Mouse (Mus musculus) erythroblast, adult 5-6 weeks (primary cell): Measurements from ENCODE around the gene Icmt. TPM values are rescaled to one million over a fixed set of nuclear protein-coding genes. Genes with fewer than 3 reads are reported as not detected.

Experiments used
- ATAC-seq: replicated peaks from 2 replicates; pipeline ENCODE4 v1.8.0; 2016; ENCODE audit warnings: moderate number of reproducible peaks, mild to moderate bottlenecking, moderate TSS enrichment, inconsistent platforms; ENCODE audit not compliant: poor library complexity, low FRiP score, severe bottlenecking
- total RNA-seq, 2 experiments: library from RNA; stranded (forward) in 1 of 2; stranded (reverse) in 1 of 2; fragments of 150-400 nt in 1 of 2; fragments of 200-764, 138-1000 nt in 1 of 2; gene quantifications; 2 replicates each; pipeline versions ENCODE4 v1.2.3 to v1.2.4; 2015 to 2017; ENCODE audit warnings: low replicate concordance in 2 of 2

The Icmt gene
- total RNA-seq, 2 experiments from 2014 or later = 3.7 to 5.8 TPM

- no peak for ATAC-seq
These were observed 29.5 kb downstream of the Icmt start for GRCm38 (mm10) chr4:152326543-152326942.

DNA sequence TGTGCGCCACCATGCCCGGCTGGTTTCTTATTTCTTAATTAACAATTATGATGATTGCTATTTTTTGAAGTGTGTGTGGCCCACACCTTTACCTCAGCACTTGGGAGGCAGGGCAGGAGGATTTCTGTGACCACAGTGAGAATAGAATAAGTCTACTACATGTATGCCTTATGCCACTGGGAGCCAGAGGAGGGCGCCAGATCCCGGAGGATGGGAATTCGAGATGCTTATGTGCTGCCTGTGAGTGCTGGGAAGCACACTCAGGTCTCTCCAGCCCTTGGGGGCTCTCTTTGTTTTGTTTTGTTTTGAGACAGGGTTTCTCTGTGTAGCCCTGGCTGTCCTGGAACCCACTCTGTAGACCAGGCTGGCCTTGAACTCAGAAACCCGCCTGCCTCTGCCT, 31.7 kb downstream of the Icmt start:
- ATAC-seq = no peak

DNA sequence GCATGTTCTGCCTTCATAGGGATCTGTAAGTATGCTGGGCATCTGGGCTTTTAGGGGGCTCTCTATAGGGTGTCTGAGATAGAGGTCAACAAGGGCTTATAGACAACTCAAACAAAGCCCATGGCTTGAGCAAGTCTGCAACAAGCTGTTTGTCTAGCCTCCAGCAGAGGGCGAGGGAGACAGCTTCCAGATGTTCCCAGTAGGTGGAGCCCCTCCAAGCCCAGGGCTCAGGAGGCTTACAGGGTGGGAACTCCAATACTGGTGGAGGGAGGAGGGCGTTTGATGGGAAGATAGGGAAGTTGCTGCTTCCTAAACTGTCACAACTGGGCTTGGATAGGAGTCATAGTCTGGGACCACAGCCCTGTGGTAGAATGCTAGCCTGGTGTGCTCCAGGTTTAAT, 35.9 kb downstream of the Icmt start:
- ATAC-seq = peak; percentile 75

- ATAC-seq = no peak
These were observed 36.6 kb downstream of the Icmt start for GRCm38 (mm10) chr4:152333587-152333986.

GRCm38 (mm10) chr4:152337772-152338171, 40.7 kb downstream of the Icmt start:
- no peak for ATAC-seq

GRCm38 (mm10) chr4:152338419-152339292, 41.6 kb downstream of the Icmt start, which contains the start of gene Chd5:
Gene Chd5, plus strand, starts transcription at chr4:152338651.
- no peak for ATAC-seq

DNA sequence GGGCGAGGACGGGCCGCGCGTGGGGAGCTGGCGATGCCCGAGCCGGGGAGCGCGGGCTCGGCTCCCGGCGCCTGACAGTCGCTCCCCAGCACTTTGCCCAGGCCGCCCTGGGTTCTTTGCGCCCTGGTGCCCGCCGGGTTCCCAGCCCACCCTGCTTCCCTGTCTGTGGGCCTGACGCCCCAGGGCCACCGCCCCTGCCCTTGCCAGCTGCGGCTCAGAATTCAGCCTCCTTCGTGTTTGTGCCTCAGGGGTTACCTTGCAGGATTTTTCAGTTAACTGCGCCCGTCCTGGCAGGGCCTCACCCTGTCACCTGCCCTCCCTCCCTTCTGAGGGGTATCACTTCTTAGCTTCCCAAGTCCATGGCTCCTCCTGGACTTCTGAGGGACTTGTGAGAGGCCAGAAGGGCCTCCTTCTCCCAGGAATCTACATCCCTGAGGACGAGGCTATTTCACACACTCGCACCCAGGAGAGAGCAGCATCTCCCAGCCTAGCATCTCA, 42.3 kb downstream of the Icmt start:
- ATAC-seq = no peak

- ATAC-seq = peak; percentile 59; the same call in 1 of the 2 replicates
These were observed 43.7 kb downstream of the Icmt start for GRCm38 (mm10) chr4:152340584-152341284.

DNA sequence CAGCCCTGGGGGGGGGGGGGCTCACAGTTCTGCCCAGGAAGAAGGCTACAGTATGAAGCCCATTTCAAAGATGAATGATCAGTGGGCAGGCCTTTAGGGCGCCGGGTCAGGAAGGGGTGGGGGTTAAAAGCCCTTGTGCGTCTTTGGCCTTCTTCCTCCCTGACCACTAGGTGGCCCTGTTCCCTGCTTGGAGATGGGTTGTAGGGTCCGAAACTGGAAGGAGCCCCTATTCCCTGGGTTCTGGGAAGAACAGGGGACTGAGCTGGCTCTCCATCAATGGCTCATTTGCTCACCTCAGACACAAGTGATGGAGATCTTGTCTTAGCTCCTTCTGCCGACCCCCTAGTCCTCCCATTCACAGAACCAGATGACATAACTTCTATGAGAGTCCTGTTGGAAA, 46.3 kb downstream of the Icmt start:
- no peak for ATAC-seq

DNA sequence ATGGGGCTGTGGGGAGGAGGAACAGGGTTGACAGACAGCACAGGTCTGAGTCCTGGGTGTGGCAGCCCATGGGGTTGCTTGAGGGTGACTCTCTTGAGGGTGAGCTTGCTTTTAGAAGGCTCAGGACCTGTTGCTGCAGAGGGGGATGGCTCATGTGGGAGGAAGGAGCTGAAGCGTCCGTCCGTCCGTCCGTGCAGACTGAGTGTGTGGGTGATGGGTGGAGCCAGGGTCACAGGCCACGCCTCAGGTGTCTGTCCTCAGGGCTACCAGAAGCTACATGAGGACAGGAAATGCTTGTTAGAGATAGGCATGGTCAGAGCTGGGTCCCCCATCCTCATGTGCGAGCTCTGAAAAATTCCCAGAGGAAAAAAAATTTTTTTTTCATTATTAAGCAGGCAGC, 47.6 kb downstream of the Icmt start:
- no peak for ATAC-seq

DNA sequence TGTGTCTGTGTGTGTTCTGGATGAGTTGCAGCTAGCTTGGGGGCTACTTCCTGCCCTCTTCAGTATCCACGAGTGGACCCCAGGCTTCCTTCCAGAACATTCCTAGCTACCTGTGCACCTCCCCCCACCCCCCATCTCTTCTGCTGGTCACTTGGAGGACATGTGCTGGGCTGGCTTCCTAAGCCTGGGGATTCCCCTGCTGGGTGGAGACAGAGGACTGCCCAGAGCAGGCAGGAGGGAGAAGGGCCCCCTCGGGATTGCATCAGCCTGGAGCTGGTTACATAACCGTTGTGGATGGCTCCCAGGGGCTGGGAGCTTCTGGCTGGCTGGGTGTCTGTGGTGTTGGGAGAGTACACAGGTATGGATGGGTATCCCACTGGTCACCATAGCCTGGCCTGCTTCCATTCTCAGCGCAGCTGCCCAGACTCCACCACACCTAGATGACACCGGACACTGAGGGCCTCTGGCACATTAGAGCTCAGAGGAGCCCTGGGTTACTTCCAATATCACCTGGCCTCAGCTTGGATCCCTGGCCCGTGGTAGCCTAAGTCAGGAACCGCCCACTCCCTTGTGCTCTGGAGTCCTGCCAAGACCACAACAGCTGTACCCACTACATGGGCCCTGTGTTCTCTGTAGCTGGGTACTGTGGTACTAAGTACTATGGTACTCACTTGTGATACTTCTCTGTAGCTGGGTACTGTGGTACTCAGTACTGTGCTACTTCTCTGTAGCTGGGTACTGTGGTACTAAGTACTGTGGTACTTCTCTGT, 48.3 kb downstream of the Icmt start:
- no peak for ATAC-seq

- ATAC-seq = no peak
These were observed 52.9 kb downstream of the Icmt start for GRCm38 (mm10) chr4:152349837-152350381.

- ATAC-seq = no peak
These were observed 53.8 kb downstream of the Icmt start for GRCm38 (mm10) chr4:152350722-152351421.

- ATAC-seq = no peak
These were observed 54.6 kb downstream of the Icmt start for GRCm38 (mm10) chr4:152351422-152352305.

DNA sequence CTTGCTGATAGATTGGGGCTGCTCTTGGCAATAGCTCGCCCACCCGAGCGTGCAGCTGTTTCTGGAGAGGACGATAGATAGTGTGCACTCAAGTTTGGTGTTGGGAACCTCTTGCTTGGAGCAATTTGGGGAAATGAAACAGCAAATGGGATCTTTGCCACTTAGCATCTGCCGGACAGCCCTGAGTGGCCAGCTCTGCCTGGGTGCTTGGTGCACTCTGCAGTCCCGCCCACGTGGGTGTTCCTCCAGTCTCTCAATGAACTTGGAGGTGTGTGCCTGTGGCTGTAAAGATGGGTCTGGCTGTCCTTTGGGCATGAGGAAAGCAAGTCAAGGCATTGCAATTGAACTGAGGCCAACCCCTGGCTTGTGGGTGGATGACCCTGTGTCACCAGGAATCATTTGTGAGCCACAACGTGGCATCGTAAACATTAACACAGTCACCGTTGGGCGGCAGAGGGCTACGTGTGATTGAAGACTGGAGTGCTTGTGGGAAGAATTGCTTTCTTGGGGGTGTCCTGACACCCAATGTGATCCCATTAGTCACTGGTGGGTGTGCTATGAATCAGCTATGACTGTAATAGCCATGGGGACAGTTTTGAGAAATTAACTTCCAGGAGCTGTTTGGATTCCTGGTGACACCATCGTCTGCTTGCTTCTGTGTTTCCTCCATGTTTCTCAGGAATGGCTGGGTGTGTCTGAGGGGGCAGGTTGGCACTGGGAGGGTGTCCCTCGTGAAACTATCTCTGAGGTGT, 57.0 kb downstream of the Icmt start:
- no peak for ATAC-seq

- no peak for ATAC-seq
These were observed 58.6 kb downstream of the Icmt start for GRCm38 (mm10) chr4:152355672-152356071.
